Mouse (Mus musculus) heart, embryonic 14.5 days (tissue): ENCODE results near the gene Vmn1r197. TPM values are rescaled to one million over a fixed set of nuclear protein-coding genes. Genes with fewer than 3 reads are reported as not detected.
"Not testable (repeated sequence)": the region's sequence is repeated elsewhere in the genome, so short reads cannot be mapped to it uniquely, and the experiment has no call there.

ENCODE experiments used
- ATAC-seq: fragments of 200-750 bp; cut with Nextera tagmentation; 2 replicates; pipeline ENCODE4 v1.8.0; 2017; ENCODE audit warnings: low read depth, moderate TSS enrichment; ENCODE audit not compliant: insufficient number of reproducible peaks, insufficient read depth, low FRiP score
- H3K27ac ChIP-seq, 2 experiments: fragments of 200-500 bp in 1 of 2; fragments of 300-500 bp in 1 of 2; sonication (generic) in 1 of 2; replicated peaks in 1 of 2; 2 replicates each; pipeline ENCODE4 v1.5.1; 2012 to 2014; ENCODE audit warnings: low read depth in 2 of 2, low read length in 2 of 2, control low read depth in 1 of 2, mild to moderate bottlenecking in 1 of 2, mixed read lengths in 1 of 2; ENCODE audit not compliant: control insufficient read depth in 1 of 2, insufficient read depth in 1 of 2
- H3K27me3 ChIP-seq: fragments of 300-500 bp; sonication (generic); 2 replicates; pipeline ENCODE4 v1.6.1; 2014; ENCODE audit warnings: mild to moderate bottlenecking, low read length, control low read depth; ENCODE audit not compliant: control insufficient read depth, insufficient read depth
- H3K36me3 ChIP-seq: fragments of 300-500 bp; sonication (generic); 2 replicates; pipeline ENCODE4 v1.6.1; 2014; ENCODE audit warnings: mild to moderate bottlenecking, control low read depth, low read length, mixed read lengths; ENCODE audit not compliant: control insufficient read depth, insufficient read depth
- H3K4me1 ChIP-seq, 2 experiments: fragments of 200-500 bp in 1 of 2; fragments of 300-500 bp in 1 of 2; sonication (generic) in 1 of 2; 2 replicates each; pipeline ENCODE4 v1.6.1; 2012 to 2014; ENCODE audit warnings: low read length in 2 of 2, control low read depth in 1 of 2, mixed read lengths in 1 of 2; ENCODE audit not compliant: control insufficient read depth in 2 of 2, insufficient read depth in 2 of 2
- H3K4me2 ChIP-seq: fragments of 300-500 bp; sonication (generic); 2 replicates; pipeline ENCODE4 v1.6.1; 2014; ENCODE audit warnings: mild to moderate bottlenecking, low read length
- H3K4me3 ChIP-seq, 2 experiments: fragments of 200-500 bp in 1 of 2; fragments of 300-500 bp in 1 of 2; sonication (generic) in 1 of 2; 2 replicates each; pipeline ENCODE4 v1.5.1; 2012 to 2014; ENCODE audit warnings: low read length in 2 of 2, mild to moderate bottlenecking in 2 of 2, control low read depth in 1 of 2, low read depth in 1 of 2, moderate library complexity in 1 of 2; ENCODE audit not compliant: control insufficient read depth in 1 of 2, insufficient read depth in 1 of 2
- H3K9ac ChIP-seq: fragments of 300-500 bp; sonication (generic); 2 replicates; pipeline ENCODE4 v1.6.1; 2014; ENCODE audit warnings: mild to moderate bottlenecking, low read length
- H3K9me3 ChIP-seq: fragments of 300-500 bp; sonication (generic); 2 replicates; pipeline ENCODE4 v1.6.1; 2016; ENCODE audit warnings: low read length, control low read depth; ENCODE audit not compliant: control insufficient read depth
- WGBS: fragments of 180-500 bp; shearing (Covaris S2); extraction: QIAGEN DNeasy Blood & Tissue Kit; methylation state at CpG from one replicate; pipeline ENCODE4 v1.1.7; 2014; 5-methylcytosine and 5-hydroxymethylcytosine counted together
- polyA plus RNA-seq: library from polyadenylated mRNA; unstranded; fragments of >200 nt; fragmentation: Nextera tagmentation; extraction: Ambion mirVana; gene quantifications from 2 replicates; pipeline ENCODE4 v1.2.1, GENCODE M21; 2014

Gene Vmn1r197
- not detected in 2 replicates for polyA plus RNA-seq

GRCm38 (mm10) chr13:22324289-22324688 is at the start of gene Vmn1r197:
Vmn1r197 (plus strand) TSS chr13:22324589.
- H3K27me3 ChIP-seq: no peaks in the 10 kb centered on the region
- no peak for ATAC-seq
- H3K9ac ChIP-seq: no peak within 1 kb of the TSS
- no peaks in the 10 kb centered on the region for H3K4me1 ChIP-seq
- no peaks in the 10 kb centered on the region for H3K9me3 ChIP-seq
- no peak within 1 kb of the TSS for H3K4me2 ChIP-seq
- H3K36me3 ChIP-seq: no peaks in the 10 kb centered on the region
- no peak within 1 kb of the TSS for H3K27ac ChIP-seq
- no peak within 1 kb of the TSS for H3K4me3 ChIP-seq

DNA sequence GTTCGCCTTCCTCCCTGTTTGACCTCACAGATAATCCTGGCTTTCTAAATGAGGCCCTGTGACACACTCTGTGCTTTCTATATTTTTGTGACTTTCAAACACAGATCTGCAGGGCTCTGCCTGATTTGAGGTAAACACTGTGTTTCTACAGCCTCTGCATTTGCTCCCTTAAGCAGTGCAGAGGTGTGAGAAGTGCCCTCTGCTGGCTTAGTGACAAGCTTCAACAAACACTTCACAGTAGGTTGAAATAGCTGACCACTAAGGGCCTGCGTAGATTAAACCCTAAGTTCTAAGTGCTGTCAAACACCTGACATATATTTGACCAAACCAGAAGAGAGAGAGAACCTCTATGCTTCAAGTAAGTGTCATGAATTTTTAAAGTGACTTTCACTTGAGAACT is 39.8 kb upstream of the Vmn1r197 start:
- no peaks in the 10 kb centered on the region for H3K36me3 ChIP-seq
- H3K9ac ChIP-seq: no peak overlapping the region
- no peak overlapping the region for H3K4me3 ChIP-seq
- H3K9me3 ChIP-seq: no peaks in the 10 kb centered on the region
- 53% methylated on average over 2 of the region's 2 CpGs for WGBS
- H3K4me1 ChIP-seq: peaks cover 2 to 5% of the 10 kb centered on the region in 2 experiments; a peak in 2 of 4 replicates
- no peaks in the 10 kb centered on the region for H3K27me3 ChIP-seq
- H3K4me2 ChIP-seq: no peak overlapping the region
- no peak for ATAC-seq
- H3K27ac ChIP-seq: no peak overlapping the region

- Histone ChIP-seq H3K27ac (no peak within 1 kb of the TSS), H3K4me1 (no peaks in the 10 kb centered on the region), H3K4me2 (no peak within 1 kb of the TSS), H3K36me3 (no peaks in the 10 kb centered on the region), H3K4me3 (no peak within 1 kb of the TSS), H3K27me3 (no peaks in the 10 kb centered on the region), H3K9ac (no peak within 1 kb of the TSS), H3K9me3 (no peaks in the 10 kb centered on the region)
- ATAC-seq: no peak
- WGBS: 65% methylated on average over 2 of the region's 2 CpGs
Measured at GRCm38 (mm10) chr13:22289620-22290019, 34.8 kb upstream of the Vmn1r197 start, which contains the start of gene Vmn1r196. Vmn1r196 (plus strand) TSS chr13:22289920.

GRCm38 (mm10) chr13:22308075-22308474 is 16.3 kb upstream of the Vmn1r197 start:
- not testable (repeated sequence) for H3K27me3 ChIP-seq, H3K9ac ChIP-seq, H3K36me3 ChIP-seq, H3K4me1 ChIP-seq, H3K4me3 ChIP-seq, H3K4me2 ChIP-seq, H3K9me3 ChIP-seq, H3K27ac ChIP-seq, ATAC-seq
- WGBS: 82% methylated on average over 5 of the region's 5 CpGs

- H3K27me3 ChIP-seq: no peaks in the 10 kb centered on the region
- no peak overlapping the region for H3K27ac ChIP-seq
- no peaks in the 10 kb centered on the region for H3K9me3 ChIP-seq
- H3K4me2 ChIP-seq: no peak overlapping the region
- ATAC-seq: no peak
- no peak overlapping the region for H3K9ac ChIP-seq
- 62% methylated on average over 2 of the region's 2 CpGs for WGBS
- no peaks in the 10 kb centered on the region for H3K4me1 ChIP-seq
- no peaks in the 10 kb centered on the region for H3K36me3 ChIP-seq
- H3K4me3 ChIP-seq: no peak overlapping the region
Measured at GRCm38 (mm10) chr13:22315361-22315760, 9.0 kb upstream of the Vmn1r197 start.

DNA sequence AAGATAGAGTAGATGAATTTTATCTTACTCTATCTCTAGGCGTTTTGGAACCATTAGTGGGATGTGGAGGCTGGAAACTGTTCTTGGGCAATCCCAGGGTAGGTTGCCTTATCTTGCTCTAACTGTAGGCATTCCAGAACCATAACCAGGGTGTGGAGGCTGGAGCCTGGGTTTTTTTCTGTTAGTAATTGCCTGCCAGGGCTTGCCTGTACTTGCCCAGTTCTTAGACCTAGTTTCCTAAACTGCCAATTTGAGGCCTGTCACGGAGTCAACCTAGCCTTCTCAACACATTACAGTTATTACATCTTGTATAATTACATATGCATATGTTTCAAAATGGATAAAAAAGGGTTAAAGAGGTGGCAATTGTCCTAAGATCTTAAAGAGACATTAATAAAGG is 7.0 kb upstream of the Vmn1r197 start:
- ATAC-seq: no peak
- Histone ChIP-seq H3K4me1 (no peaks in the 10 kb centered on the region), H3K4me3 (no peak overlapping the region), H3K36me3 (no peaks in the 10 kb centered on the region), H3K27me3 (no peaks in the 10 kb centered on the region), H3K27ac (no peak overlapping the region), H3K4me2 (no peak overlapping the region), H3K9me3 (no peaks in the 10 kb centered on the region), H3K9ac (no peak overlapping the region)
- 71% methylated on average over 2 of the region's 2 CpGs for WGBS

DNA sequence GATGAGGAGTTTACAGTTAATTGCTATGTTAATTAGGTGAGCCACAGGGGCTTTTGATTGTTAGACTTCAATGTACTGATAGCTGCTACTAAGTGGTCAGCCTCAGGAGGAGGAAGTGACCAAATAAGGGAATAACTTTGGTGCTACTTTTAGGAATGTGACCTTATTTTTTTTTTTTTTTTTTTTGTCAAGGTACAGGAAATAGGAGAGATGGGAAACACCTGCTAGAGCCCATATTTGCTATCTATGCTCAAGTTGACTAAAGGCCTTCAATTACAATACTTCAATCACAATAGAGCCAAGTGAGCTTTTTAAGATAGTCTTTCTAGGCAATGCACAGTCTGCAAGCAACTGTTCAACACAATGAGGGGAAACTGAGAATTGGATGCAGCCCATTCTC is 4.3 kb upstream of the Vmn1r197 start:
- Histone ChIP-seq H3K27me3 (no peaks in the 10 kb centered on the region), H3K4me1 (no peaks in the 10 kb centered on the region), H3K9ac (no peak overlapping the region), H3K4me3 (no peak overlapping the region), H3K9me3 (no peaks in the 10 kb centered on the region), H3K27ac (no peak overlapping the region), H3K36me3 (no peaks in the 10 kb centered on the region), H3K4me2 (no peak overlapping the region)
- ATAC-seq: no peak

GRCm38 (mm10) chr13:22333269-22333668 is 8.9 kb downstream of the Vmn1r197 start:
- Histone ChIP-seq H3K4me2 (no peak overlapping the region), H3K27me3 (no peaks in the 10 kb centered on the region), H3K27ac (no peak overlapping the region), H3K9me3 (no peaks in the 10 kb centered on the region), H3K9ac (no peak overlapping the region), H3K4me1 (no peaks in the 10 kb centered on the region), H3K4me3 (no peak overlapping the region), H3K36me3 (no peaks in the 10 kb centered on the region)
- ATAC-seq: no peak
- WGBS: 67% methylated on average over 2 of the region's 2 CpGs
